Mouse (Mus musculus): ENCODE results near the gene Nova1. TPM values are rescaled to one million over a fixed set of nuclear protein-coding genes. Genes with fewer than 3 reads are reported as not detected.

Nova1 gene
- 10 to 100 TPM; 36.1 to 40.7 TPM for total RNA-seq (2021)
- long read RNA-seq, experiment 1, full-length matches to known transcripts: 14 of 32 reads
- long read RNA-seq, experiment 1, partial matches to known transcripts: 2 of 32 reads
- long read RNA-seq, experiment 1, other reads (novel, unspliced or antisense): 16 of 32 reads
- long read RNA-seq, experiment 2, full-length matches to known transcripts: 9 of 20 reads
- long read RNA-seq, experiment 2, partial matches to known transcripts: 0 of 20 reads
- long read RNA-seq, experiment 2, other reads (novel, unspliced or antisense): 11 of 20 reads

- intact Hi-C loops (cut with DNase I): loop anchor here (5.0 to 10.0 kb wide), 4 partner anchors 87 to 884 kb away; no protein-coding TSS in a partner anchor
- peak; percentile 72 to 78 for DNase-seq (ENCODE audit: low spot score in 2 of 2)
Measured at GRCm38 (mm10) chr12:46818856-46819347, at the start of gene Nova1. Gene Nova1, minus strand, starts transcription at chr12:46818929.

GRCm38 (mm10) chr12:46819348-46820022 lies 756 bp upstream of the Nova1 start:
- peak; percentile 96 to 97 for DNase-seq (ENCODE audit: low spot score in 2 of 2)
- intact Hi-C loops (cut with DNase I): loop anchor here (5.0 to 10.0 kb wide), 5 partner anchors 87 to 1355 kb away; no protein-coding TSS in a partner anchor

- intact Hi-C loops (cut with DNase I): loop anchor here (5.0 to 10.0 kb wide), 4 partner anchors 86 to 883 kb away; no protein-coding TSS in a partner anchor
- DNase-seq (ENCODE audit: low spot score in 2 of 2): peak; percentile 35 to 55
Measured at GRCm38 (mm10) chr12:46818021-46818855, 491 bp downstream of the Nova1 start.

GRCm38 (mm10) chr12:46817211-46817803 lies 1.4 kb downstream of the Nova1 start:
- DNase-seq (ENCODE audit: low spot score in 2 of 2): no peak
- intact Hi-C loops (cut with DNase I): loop anchor here (5.0 to 10.0 kb wide), 4 partner anchors 85 to 883 kb away; no protein-coding TSS in a partner anchor

GRCm38 (mm10) chr12:46816291-46816690 lies 2.4 kb downstream of the Nova1 start:
- no peak for DNase-seq (ENCODE audit: low spot score in 2 of 2)
- intact Hi-C loops (cut with DNase I): loop anchor here (5.0 to 10.0 kb wide), 4 partner anchors 84 to 881 kb away; no protein-coding TSS in a partner anchor

- intact Hi-C loops (cut with DNase I): loop anchor here (5.0 to 10.0 kb wide), 4 partner anchors 83 to 881 kb away; no protein-coding TSS in a partner anchor
Measured at GRCm38 (mm10) chr12:46815697-46816096, 3.0 kb downstream of the Nova1 start.

GRCm38 (mm10) chr12:46814820-46815219 lies 3.9 kb downstream of the Nova1 start:
- DNase-seq (ENCODE audit: low spot score in 2 of 2): no peak
- intact Hi-C loops (cut with DNase I): loop anchor here (5.0 to 10.0 kb wide), 4 partner anchors 83 to 880 kb away; no protein-coding TSS in a partner anchor

More at GRCm38 (mm10) chr12:46815697-46816096, 3.0 kb downstream of the Nova1 start:
- DNase-seq (ENCODE audit: low spot score in 2 of 2): no peak

GRCm38 (mm10) chr12:46801311-46801710 lies 17.4 kb downstream of the Nova1 start:
- DNase-seq (ENCODE audit: low spot score in 2 of 2): no peak

GRCm38 (mm10) chr12:46782301-46783280 lies 36.1 kb downstream of the Nova1 start:
- intact Hi-C loops (cut with DNase I): no loop called here
- DNase-seq (ENCODE audit: low spot score in 2 of 2): no peak

More at GRCm38 (mm10) chr12:46801311-46801710, 17.4 kb downstream of the Nova1 start:
- intact Hi-C loops (cut with DNase I): no loop called here

- intact Hi-C loops (cut with DNase I): no loop called here
Measured at GRCm38 (mm10) chr12:46781481-46781880, 37.2 kb downstream of the Nova1 start.

GRCm38 (mm10) chr12:46780983-46781382 lies 37.7 kb downstream of the Nova1 start:
- no peak for DNase-seq (ENCODE audit: low spot score in 2 of 2)
- intact Hi-C loops (cut with DNase I): no loop called here

More at GRCm38 (mm10) chr12:46781481-46781880, 37.2 kb downstream of the Nova1 start:
- DNase-seq (ENCODE audit: low spot score in 2 of 2): no peak

GRCm38 (mm10) chr12:46759450-46759849 lies 59.3 kb downstream of the Nova1 start:
- no peak for DNase-seq (ENCODE audit: low spot score in 2 of 2)
- intact Hi-C loops (cut with DNase I): no loop called here

- intact Hi-C loops (cut with DNase I): no loop called here
- DNase-seq (ENCODE audit: low spot score in 2 of 2): no peak
Measured at GRCm38 (mm10) chr12:46754325-46754848, 64.3 kb downstream of the Nova1 start.

- no peak for DNase-seq (ENCODE audit: low spot score in 2 of 2)
- intact Hi-C loops (cut with DNase I): no loop called here
Measured at GRCm38 (mm10) chr12:46753096-46753495, 65.6 kb downstream of the Nova1 start.

- intact Hi-C loops (cut with DNase I): loop anchor here (5.0 kb wide), 1 partner anchor 84 kb away; the partner anchor contains the start of gene Nova1
- no peak for DNase-seq (ENCODE audit: low spot score in 2 of 2)
Measured at GRCm38 (mm10) chr12:46733261-46733660, 85.5 kb downstream of the Nova1 start.

- intact Hi-C loops (cut with DNase I): loop anchor here (5.0 kb wide), 1 partner anchor 85 kb away; the partner anchor contains the start of gene Nova1
- DNase-seq (ENCODE audit: low spot score in 2 of 2): no peak
Measured at GRCm38 (mm10) chr12:46731943-46732342, 86.8 kb downstream of the Nova1 start.

- DNase-seq (ENCODE audit: low spot score in 2 of 2): no peak
- intact Hi-C loops (cut with DNase I): no loop called here
Measured at GRCm38 (mm10) chr12:46721914-46722313, 96.8 kb downstream of the Nova1 start.
